Mouse (Mus musculus): ENCODE data around the gene Bmpr1a.

GRCm38 (mm10) chr14:34399301-34399700 is 103.8 kb downstream of the Bmpr1a start:
- TF ChIP-seq CTCF (IDR thresholded peaks at IDR 0.05; ENCODE audit: low read depth) (no peak), EP300 (IDR thresholded peaks at IDR 0.05; ENCODE audit: low read depth) (no peak)
